Mouse (Mus musculus): Measurements from ENCODE around the gene Bub1. TPM values are rescaled to one million over a fixed set of nuclear protein-coding genes. Genes with fewer than 3 reads are reported as not detected.

Bub1 gene
- total RNA-seq, 2 experiments from 2014 or later = 0.35 to 0.53 TPM

- no peak for DNase-seq (ENCODE audit: low spot score in 2 of 2)
Measured at GRCm38 (mm10) chr2:127778451-127778850, 53.2 kb downstream of the Bub1 start.

GRCm38 (mm10) chr2:127775013-127775412 is 56.7 kb downstream of the Bub1 start:
- no peak for DNase-seq (ENCODE audit: low spot score in 2 of 2)

- DNase-seq (ENCODE audit: low spot score in 2 of 2) = no peak
Measured at GRCm38 (mm10) chr2:127774578-127774941, 57.1 kb downstream of the Bub1 start.

- DNase-seq (ENCODE audit: low spot score in 2 of 2) = no peak
Measured at GRCm38 (mm10) chr2:127773938-127774577, 57.6 kb downstream of the Bub1 start.

- DNase-seq (ENCODE audit: low spot score in 2 of 2) = no peak
Measured at GRCm38 (mm10) chr2:127761587-127761986, 70.1 kb downstream of the Bub1 start.

GRCm38 (mm10) chr2:127760429-127761000 is 71.2 kb downstream of the Bub1 start:
- DNase-seq (ENCODE audit: low spot score in 2 of 2) = no peak

- no peak for DNase-seq (ENCODE audit: low spot score in 2 of 2)
Measured at GRCm38 (mm10) chr2:127760014-127760413, 71.7 kb downstream of the Bub1 start.

- peak in 1 of 2 experiments; percentile 61 for DNase-seq (ENCODE audit: low spot score in 2 of 2)
Measured at GRCm38 (mm10) chr2:127759157-127759880, 72.3 kb downstream of the Bub1 start.

- DNase-seq (ENCODE audit: low spot score in 2 of 2) = no peak
Measured at GRCm38 (mm10) chr2:127757171-127757570, 74.5 kb downstream of the Bub1 start.

- no peak for DNase-seq (ENCODE audit: low spot score in 2 of 2)
Measured at GRCm38 (mm10) chr2:127754113-127754512, 77.6 kb downstream of the Bub1 start.

- no peak for DNase-seq (ENCODE audit: low spot score in 2 of 2)
Measured at GRCm38 (mm10) chr2:127751849-127752610, 79.6 kb downstream of the Bub1 start.

Other genes starting within 250 kb of the Bub1 start
- 1 to 10 TPM; 2.6 to 3.5 TPM for gene Zfp661, start 244.8 kb downstream of the Bub1 start, total RNA-seq (2021)
- 100 to 1,000 TPM; 108 to 114 TPM for gene Mrps5, start 244.6 kb downstream of the Bub1 start, total RNA-seq (2021)
- gene Mal, start 175.2 kb downstream of the Bub1 start, total RNA-seq (2021) = 1 to 10 TPM; 7.8 to 9.4 TPM
- 1 to 10 TPM; 1.2 to 5.9 TPM for gene Mall, start 101.9 kb downstream of the Bub1 start, total RNA-seq (2021)
- 10 to 100 TPM; 18.3 to 19.4 TPM for gene Nphp1, start 43.0 kb downstream of the Bub1 start, total RNA-seq (2021)
- 100 to 1,000 TPM in 1 of 2 experiments, 10 to 100 TPM in 1; 75.4 to 115 TPM for gene Mtln, start 39.4 kb downstream of the Bub1 start, total RNA-seq (2021)
- gene Acoxl, start 7.0 kb upstream of the Bub1 start, total RNA-seq (2021) = 1 to 10 TPM in 1 of 2 experiments, under 1 TPM in 1; 0.38 to 1.2 TPM

All from adrenal gland, adult 18-20 months (tissue).